Mouse (Mus musculus) adrenal gland (tissue): ENCODE results near the gene Gm11116.

ENCODE experiments used
- intact Hi-C: fragments of 180-260 bp; cut with DNase I; formaldehyde crosslinking; loops from one replicate; pipeline ENCODE4 v1.15.1; 2025
- long read RNA-seq, 2 experiments: library from polyadenylated mRNA; unstranded; transcript quantifications; one replicate each; pipeline ENCODE4 v2.0.0; 2020; ENCODE audit warnings: borderline replicate concordance in 1 of 2; ENCODE audit not compliant: insufficient replicate concordance in 1 of 2

Gm11116 gene
- long read RNA-seq, experiment 1 = 0 reads
- long read RNA-seq, experiment 2 = 0 reads

GRCm38 (mm10) chr5:88111430-88111829 is at the start of gene Gm11116:
Gene Gm11116, minus strand, starts transcription at chr5:88111530.
- intact Hi-C loops = no loop called here

DNA sequence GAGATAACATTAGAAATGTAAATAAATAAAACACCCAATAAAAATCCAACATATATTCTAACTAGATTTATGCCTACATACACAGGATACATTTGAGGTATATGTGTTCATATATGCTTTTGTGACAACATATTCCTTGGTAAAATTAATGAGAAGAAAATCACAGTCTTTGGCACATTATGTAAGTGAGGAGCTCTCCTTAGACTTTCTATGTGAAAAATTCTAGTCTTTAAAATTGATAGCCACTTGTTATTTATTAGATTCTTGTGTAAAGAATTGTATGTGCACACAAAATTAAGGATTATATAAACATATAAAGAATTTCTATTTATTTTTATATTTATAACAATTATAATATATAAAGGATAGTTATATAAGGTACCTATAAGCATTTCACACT is 42.7 kb upstream of the Gm11116 start, which contains the start of gene Gm11115:
TSS of gene Gm11115 (minus strand) at position 101 of the 400 bp plus-strand sequence.
- intact Hi-C loops = no loop called here

GRCm38 (mm10) chr5:88086256-88086655 is 25.1 kb downstream of the Gm11116 start, which contains the start of gene Smr2:
Gene Smr2, plus strand, starts transcription at chr5:88086556.
- intact Hi-C loops = loop anchor here (5.0 kb wide), 1 partner anchor 111 kb away; no protein-coding TSS in a partner anchor
